Mouse (Mus musculus) midbrain, postnatal 0 days (tissue): Measurements from ENCODE around the gene Bbs7. TPM values are rescaled to one million over a fixed set of nuclear protein-coding genes. Genes with fewer than 3 reads are reported as not detected.

ENCODE experiments used
- ATAC-seq: fragments of 200-750 bp; cut with Nextera tagmentation; 2 replicates; pipeline ENCODE4 v1.8.0; 2017; ENCODE audit warnings: moderate number of reproducible peaks, mild to moderate bottlenecking, moderate TSS enrichment, moderate library complexity; ENCODE audit not compliant: low FRiP score
- DNase-seq: peaks from one replicate; pipeline ENCODE4 v3.0.0-alpha.2; 2015; ENCODE audit warnings: low spot score
- H3K27ac ChIP-seq: fragments of 300-500 bp; sonication (generic); 2 replicates; pipeline ENCODE4 v1.5.1; 2014; ENCODE audit warnings: low read depth, mild to moderate bottlenecking, low read length, mixed read lengths
- H3K27me3 ChIP-seq: fragments of 300-500 bp; sonication (generic); 2 replicates; pipeline ENCODE4 v1.6.1; 2014; ENCODE audit warnings: low read length, control low read depth, mixed read lengths; ENCODE audit not compliant: insufficient read depth
- H3K36me3 ChIP-seq: fragments of 300-500 bp; sonication (generic); 2 replicates; pipeline ENCODE4 v1.6.1; 2014; ENCODE audit warnings: low read length, control low read depth, mixed read lengths; ENCODE audit not compliant: insufficient read depth
- H3K4me1 ChIP-seq: fragments of 300-500 bp; sonication (generic); 2 replicates; pipeline ENCODE4 v1.6.1; 2014; ENCODE audit warnings: mild to moderate bottlenecking, control low read depth, antibody characterized with exemption, low read length, mixed read lengths; ENCODE audit not compliant: insufficient read depth
- H3K4me2 ChIP-seq: fragments of 300-500 bp; sonication (generic); 2 replicates; pipeline ENCODE4 v1.6.1; 2014; ENCODE audit warnings: low read depth, mild to moderate bottlenecking, low read length, mixed read lengths; ENCODE audit not compliant: poor library complexity, severe bottlenecking
- H3K4me3 ChIP-seq: fragments of 300-500 bp; sonication (generic); 2 replicates; pipeline ENCODE4 v1.5.1; 2014; ENCODE audit warnings: low read depth, mild to moderate bottlenecking, low read length, moderate library complexity
- H3K9ac ChIP-seq: fragments of 300-500 bp; sonication (generic); replicated peaks from 2 replicates; pipeline ENCODE4 v1.6.1; 2014; ENCODE audit warnings: mild to moderate bottlenecking, low read length, moderate library complexity, mixed read lengths; ENCODE audit not compliant: poor library complexity, severe bottlenecking
- H3K9me3 ChIP-seq: fragments of 300-500 bp; sonication (generic); 2 replicates; pipeline ENCODE4 v1.6.1; 2016; ENCODE audit warnings: low read length, control low read depth
- CTCF ChIP-seq: IDR thresholded peaks from 2 replicates; pipeline ENCODE4 v1.5.1; 2016; ENCODE audit warnings: antibody characterized with exemption, mild to moderate bottlenecking
- WGBS: fragments of 180-500 bp; shearing (Covaris S2); extraction: QIAGEN DNeasy Blood & Tissue Kit; methylation state at CpG from one replicate; pipeline ENCODE4 v1.1.7; 2014; 5-methylcytosine and 5-hydroxymethylcytosine counted together
- polyA plus RNA-seq: library from polyadenylated mRNA; unstranded; fragments of >200 nt; fragmentation: Nextera tagmentation; extraction: Ambion mirVana; gene quantifications from 2 replicates; pipeline ENCODE4 v1.2.1, GENCODE M21; 2015
- total RNA-seq: library from RNA; depleted of rRNA; stranded (reverse); fragments of >200 nt; gene quantifications from 2 replicates; pipeline ENCODE4 v1.2.3, GENCODE M21; 2014

Bbs7 gene
- total and polyA plus RNA-seq, 2 experiments from 2014 or later, result 13.2 to 16.2 TPM

DNA sequence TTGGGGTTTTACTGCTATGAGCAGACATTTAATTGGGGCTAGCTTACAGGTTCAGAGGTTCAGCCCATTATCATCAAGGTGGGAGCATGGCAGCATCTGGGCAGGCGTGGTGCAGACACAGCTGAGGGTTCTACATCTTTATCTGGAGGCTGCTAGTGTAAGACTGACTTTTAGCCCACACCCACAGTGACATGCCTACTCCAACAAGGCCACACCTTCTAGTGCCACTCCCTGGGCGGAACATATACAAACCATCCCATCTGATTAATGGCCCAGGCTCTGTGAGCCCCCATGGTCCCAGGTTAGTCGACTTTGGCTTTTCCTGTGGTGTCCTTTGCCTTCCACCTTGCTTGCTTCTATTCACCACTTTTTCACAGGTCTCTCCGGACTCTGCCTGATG is 53.7 kb downstream of the Bbs7 start:
- 87% methylated on average over 4 of the region's 4 CpGs for WGBS
- no peak for TF ChIP-seq CTCF
- Histone ChIP-seq H3K36me3 (peaks cover 57% of the 10 kb centered on the region), H3K9me3 (no peaks in the 10 kb centered on the region), H3K27ac (no peak overlapping the region), H3K4me2 (no peak overlapping the region), H3K9ac (no peak overlapping the region), H3K4me1 (no peaks in the 10 kb centered on the region), H3K4me3 (no peak overlapping the region), H3K27me3 (no peaks in the 10 kb centered on the region)
- ATAC-seq (no peak), DNase-seq (no peak)

DNA sequence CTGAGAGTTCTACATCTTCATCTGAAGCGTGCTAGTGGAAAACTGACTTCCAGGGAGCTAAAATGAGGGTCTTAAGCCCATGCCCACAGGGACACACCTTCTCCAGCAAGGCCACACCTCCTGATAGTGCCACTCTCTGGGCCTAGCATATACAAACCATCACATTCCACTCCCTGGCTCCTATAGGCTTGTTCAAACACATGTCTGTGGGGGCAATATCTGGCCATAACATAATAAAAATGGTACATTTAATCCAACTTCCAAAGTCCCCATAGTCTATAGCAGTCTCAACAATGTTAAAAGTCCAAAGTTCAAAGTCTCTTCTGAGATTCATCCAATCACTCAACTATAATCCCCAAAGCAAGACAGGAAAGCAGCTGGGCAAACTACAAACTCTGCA is 55.7 kb downstream of the Bbs7 start:
- 96% methylated on average over 1 of the region's 1 CpGs for WGBS
- Histone ChIP-seq H3K4me1 (0 out of 2 replicates have a peak, but pooled peaks cover 3% of the 10 kb centered on the region), H3K9ac (no peak overlapping the region), H3K4me3 (no peak overlapping the region), H3K9me3 (no peaks in the 10 kb centered on the region), H3K27ac (no peak overlapping the region), H3K4me2 (no peak overlapping the region), H3K36me3 (peaks cover 44% of the 10 kb centered on the region), H3K27me3 (no peaks in the 10 kb centered on the region)
- DNase-seq, result no peak
- no peak for TF ChIP-seq CTCF
- ATAC-seq, result no peak

DNA sequence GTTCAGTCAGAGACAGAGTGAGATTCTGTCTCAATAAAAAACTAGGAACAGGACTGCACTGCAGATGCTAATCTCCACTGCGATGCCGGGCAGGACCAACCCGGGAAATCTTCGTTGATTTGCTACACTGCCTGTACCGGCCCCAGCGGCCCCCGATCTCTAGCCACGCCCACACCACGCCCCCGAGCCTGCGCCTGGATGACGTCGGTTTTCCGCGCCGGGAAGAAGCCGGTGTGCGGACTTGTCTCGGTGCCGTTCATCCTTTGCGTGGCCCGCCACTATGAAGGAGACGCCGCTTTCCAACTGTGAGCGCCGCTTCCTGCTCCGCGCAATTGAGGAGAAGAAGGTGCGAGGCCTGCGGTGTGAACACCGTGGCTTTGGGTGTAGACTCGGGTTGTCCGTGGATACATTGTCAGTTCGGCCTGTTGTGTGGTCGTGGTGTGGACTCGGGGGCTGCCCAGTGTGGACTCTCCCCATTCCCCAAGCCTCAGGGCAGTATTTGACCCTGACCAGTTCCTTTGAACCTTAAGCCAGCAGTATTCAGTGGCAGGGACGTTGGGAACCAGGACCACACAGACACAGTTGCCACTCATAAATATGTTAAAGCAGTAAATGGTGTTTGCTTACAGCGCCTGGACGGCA is 60.8 kb downstream of the Bbs7 start, which contains the start of gene Exosc9:
TSS of gene Exosc9 (plus strand) at position 201 of the 642 bp plus-strand sequence.
- Histone ChIP-seq H3K9ac (peak within 1 kb of the TSS; percentile 78), H3K27me3 (no peaks in the 10 kb centered on the region), H3K36me3 (peaks cover 22% of the 10 kb centered on the region), H3K9me3 (no peaks in the 10 kb centered on the region), H3K4me2 (peak within 1 kb of the TSS; percentile 82), H3K4me1 (peaks cover 9% of the 10 kb centered on the region; the same call in 1 of the 2 replicates), H3K27ac (peak within 1 kb of the TSS; percentile 64), H3K4me3 (peak within 1 kb of the TSS; percentile 78)
- peak; percentile 95 for ATAC-seq
- no peak for TF ChIP-seq CTCF
- WGBS, result under 1% methylated on average over 39 of the region's 39 CpGs
- DNase-seq, result peak; percentile 91

DNA sequence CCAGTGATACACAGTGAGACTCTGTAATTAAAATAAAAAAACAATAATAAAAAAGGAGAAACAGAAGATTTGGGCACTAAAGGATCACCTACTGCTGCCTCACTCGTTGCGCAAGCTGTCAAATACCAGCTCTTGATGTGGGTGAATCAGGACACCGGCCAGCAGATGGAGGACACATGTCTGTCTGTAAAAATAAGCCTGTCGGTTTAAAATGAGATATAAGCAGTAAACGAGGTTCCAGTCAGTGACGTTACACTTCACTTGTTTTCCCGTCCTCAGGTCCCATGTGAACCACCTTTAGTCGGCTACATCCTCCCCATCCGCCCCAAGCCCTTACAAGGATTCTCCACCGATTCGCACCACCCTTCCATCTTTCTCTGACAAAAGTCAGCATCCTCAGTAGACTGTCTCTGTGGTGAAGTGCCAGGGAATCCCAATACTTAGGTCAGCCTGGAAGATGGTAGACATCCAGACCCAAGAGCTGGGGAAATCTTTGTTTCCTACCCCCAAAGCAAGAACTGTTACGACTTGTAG is 61.4 kb downstream of the Bbs7 start:
- Histone ChIP-seq H3K9ac (peak overlapping the region; percentile 78), H3K36me3 (peaks cover 19% of the 10 kb centered on the region), H3K9me3 (no peaks in the 10 kb centered on the region), H3K4me2 (peak overlapping the region; percentile 82), H3K4me1 (peaks cover 9% of the 10 kb centered on the region; the same call in 1 of the 2 replicates), H3K4me3 (peak overlapping the region; percentile 78), H3K27ac (peak overlapping the region; percentile 64), H3K27me3 (no peaks in the 10 kb centered on the region)
- ATAC-seq, result peak; percentile 68
- DNase-seq, result peak; percentile 6
- WGBS, result 4% methylated on average over 12 of the region's 12 CpGs
- no peak for TF ChIP-seq CTCF

DNA sequence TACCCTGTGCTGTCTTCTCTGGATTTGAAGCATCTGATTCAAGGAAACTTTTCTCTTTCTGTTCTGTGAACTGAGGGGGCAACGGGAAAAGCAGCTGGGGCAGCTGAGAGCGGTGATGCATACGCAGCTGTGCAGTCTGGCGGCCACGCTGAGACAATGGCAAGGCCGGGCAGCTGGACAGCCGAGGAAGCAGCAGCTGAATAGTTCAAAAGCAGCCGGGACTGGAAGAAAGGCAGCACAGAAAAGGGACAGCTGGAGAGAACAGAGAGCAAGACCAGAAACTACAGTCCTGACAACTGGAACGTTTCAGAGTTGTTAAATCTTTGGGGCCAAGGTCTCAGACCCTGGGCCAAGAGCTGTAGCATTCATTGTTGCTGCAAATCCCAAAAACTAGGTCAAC is 61.9 kb downstream of the Bbs7 start:
- peaks cover 16% of the 10 kb centered on the region for H3K36me3 ChIP-seq
- ATAC-seq, result peak; percentile 15
- H3K4me3 ChIP-seq, result peak overlapping the region; percentile 78
- peak overlapping the region; percentile 64 for H3K27ac ChIP-seq
- WGBS, result 4% methylated on average over 9 of the region's 9 CpGs
- H3K27me3 ChIP-seq, result no peaks in the 10 kb centered on the region
- H3K9ac ChIP-seq, result peak overlapping the region; percentile 78; the same call in 1 of the 2 replicates
- no peaks in the 10 kb centered on the region for H3K9me3 ChIP-seq
- no peak for TF ChIP-seq CTCF
- H3K4me1 ChIP-seq, result peaks cover 9% of the 10 kb centered on the region; the same call in 1 of the 2 replicates
- H3K4me2 ChIP-seq, result peak overlapping the region; percentile 82
- peak; percentile 30 for DNase-seq

DNA sequence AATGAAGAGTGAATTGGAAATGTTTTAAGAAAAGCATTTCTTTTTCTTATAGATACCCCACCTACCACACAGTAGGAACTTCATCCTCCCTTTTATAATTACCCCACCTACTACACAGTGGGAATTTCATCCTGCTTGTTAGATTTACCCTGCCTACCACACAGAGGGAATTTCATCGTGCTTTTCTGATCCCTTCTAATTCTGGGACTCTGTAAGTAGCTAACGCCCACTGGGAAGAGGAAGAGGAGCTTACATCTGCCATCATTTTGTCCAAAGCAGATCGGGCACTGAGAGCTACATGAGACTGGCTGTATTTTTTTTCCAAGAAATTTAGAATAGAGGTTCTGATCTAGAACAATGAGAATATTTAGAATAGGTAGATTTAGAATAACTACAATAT is 68.3 kb downstream of the Bbs7 start:
- Histone ChIP-seq H3K9me3 (no peaks in the 10 kb centered on the region), H3K4me1 (no peaks in the 10 kb centered on the region), H3K27me3 (no peaks in the 10 kb centered on the region), H3K4me3 (no peak overlapping the region), H3K27ac (no peak overlapping the region), H3K9ac (no peak overlapping the region), H3K4me2 (no peak overlapping the region), H3K36me3 (no peaks in the 10 kb centered on the region)
- ATAC-seq (no peak), DNase-seq (no peak)
- TF ChIP-seq CTCF, result no peak
- WGBS, result 74% methylated on average over 3 of the region's 3 CpGs
